Mouse (Mus musculus): ENCODE results near the gene Tmem56.

DNA sequence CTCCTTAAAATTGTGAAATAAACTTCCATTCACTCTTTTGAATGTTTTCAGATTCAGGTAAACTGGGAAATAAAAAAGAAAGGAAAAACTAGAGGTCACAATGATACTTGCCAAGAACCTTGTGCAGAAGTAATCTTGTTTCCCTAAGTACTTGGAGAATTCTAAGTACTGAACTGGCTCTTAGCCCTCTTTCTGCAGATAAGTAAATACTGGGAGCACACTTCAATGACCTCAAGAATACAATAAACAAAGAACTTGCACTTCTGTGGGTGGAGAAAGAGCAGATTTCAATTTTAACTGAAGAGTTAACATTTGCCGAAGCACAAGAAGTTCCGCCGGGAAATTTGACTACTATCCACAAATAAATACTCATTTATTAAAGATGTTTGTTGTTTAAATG, 96.0 kb downstream of the Tmem56 start:
- TF ChIP-seq CTCF (IDR thresholded peaks at IDR 0.05; ENCODE audit: low read depth, low read length) (no peak), POLR2A (IDR thresholded peaks at IDR 0.05; ENCODE audit: extremely low read depth, insufficient read depth, low read length) (no peak)
